Mouse (Mus musculus) kidney, adult 2 months (tissue): ENCODE measurements around the gene Zdhhc14. TPM values are rescaled to one million over a fixed set of nuclear protein-coding genes. Genes with fewer than 3 reads are reported as not detected.

Experiments used
- DNase-seq: peaks from one replicate; pipeline ENCODE4 v3.0.0; 2021
- H3K27ac ChIP-seq: fragments of 200-500 bp; 2 replicates; pipeline ENCODE4 v1.5.1; 2012; ENCODE audit warnings: low read depth, low read length, control low read depth, inconsistent platforms; ENCODE audit not compliant: insufficient read depth
- H3K27me3 ChIP-seq: fragments of 200-500 bp; replicated peaks from 2 replicates; pipeline ENCODE4 v1.6.1; 2012; ENCODE audit warnings: mild to moderate bottlenecking, moderate library complexity, low read length, inconsistent platforms; ENCODE audit not compliant: control insufficient read depth, insufficient read depth
- H3K36me3 ChIP-seq: fragments of 200-500 bp; 2 replicates; pipeline ENCODE4 v1.6.1; 2012; ENCODE audit warnings: mild to moderate bottlenecking, moderate library complexity, low read length, inconsistent platforms; ENCODE audit not compliant: control insufficient read depth, insufficient read depth
- H3K4me1 ChIP-seq: fragments of 200-500 bp; 2 replicates; pipeline ENCODE4 v1.6.1; 2011; ENCODE audit warnings: low read length; ENCODE audit not compliant: control insufficient read depth, insufficient read depth
- H3K4me3 ChIP-seq: fragments of 200-500 bp; 2 replicates; pipeline ENCODE4 v1.5.1; 2011; ENCODE audit warnings: mild to moderate bottlenecking, low read depth, low read length, control low read depth; ENCODE audit not compliant: insufficient read depth
- CTCF ChIP-seq: fragments of 200-500 bp; conservative IDR thresholded peaks from 2 replicates; pipeline ENCODE4 v1.5.1; 2011; ENCODE audit warnings: low read depth, mild to moderate bottlenecking, control low read depth, low read length, moderate library complexity, mixed read lengths; ENCODE audit not compliant: insufficient read depth, insufficient read length
- POLR2A ChIP-seq: fragments of 200-500 bp; IDR thresholded peaks from one replicate; pipeline ENCODE4 v1.6.1; 2011; ENCODE audit warnings: low read depth, low read length, control low read depth
- WGBS: fragments of 180-500 bp; shearing (Covaris S2); methylation state at CpG from one replicate; pipeline ENCODE4 v1.1.7; 2018; 5-methylcytosine and 5-hydroxymethylcytosine counted together
- polyA plus RNA-seq: library from polyadenylated mRNA; depleted of rRNA; stranded (reverse); fragments of >200 nt; gene quantifications from 2 replicates; pipeline ENCODE4 v1.2.3, GENCODE M21; 2012

The Zdhhc14 gene
- polyA plus RNA-seq, 1 experiment: 2.1 TPM

- H3K36me3 ChIP-seq: no peaks in the 10 kb centered on the region
- 0 out of 2 replicates have a peak, but pooled peaks cover 3% of the 10 kb centered on the region for H3K4me1 ChIP-seq
- no peak overlapping the region for H3K27ac ChIP-seq
- 84% methylated on average over 4 of the region's 4 CpGs for WGBS
- no peak for TF ChIP-seq CTCF
- no peak for TF ChIP-seq POLR2A
- no peaks in the 10 kb centered on the region; the same call in 1 of the 2 replicates for H3K27me3 ChIP-seq
- no peak for DNase-seq
- H3K4me3 ChIP-seq: no peak overlapping the region
These were observed 12.6 kb downstream of the Zdhhc14 start for GRCm38 (mm10) chr17:5504969-5505368.

GRCm38 (mm10) chr17:5506553-5506952 lies 14.2 kb downstream of the Zdhhc14 start:
- TF ChIP-seq CTCF (no peak), POLR2A (no peak)
- WGBS: 48% methylated on average over 7 of the region's 7 CpGs
- peak; percentile 28 for DNase-seq
- Histone ChIP-seq H3K27ac (no peak overlapping the region), H3K4me3 (no peak overlapping the region), H3K36me3 (no peaks in the 10 kb centered on the region), H3K4me1 (0 out of 2 replicates have a peak, but pooled peaks cover 3% of the 10 kb centered on the region), H3K27me3 (no peaks in the 10 kb centered on the region; the same call in 1 of the 2 replicates)

- Histone ChIP-seq H3K27ac (no peak overlapping the region), H3K4me3 (no peak overlapping the region), H3K36me3 (no peaks in the 10 kb centered on the region), H3K27me3 (no peaks in the 10 kb centered on the region; the same call in 1 of the 2 replicates), H3K4me1 (0 out of 2 replicates have a peak, but pooled peaks cover 3% of the 10 kb centered on the region)
- TF ChIP-seq CTCF (no peak), POLR2A (no peak)
- no peak for DNase-seq
- 64% methylated on average over 5 of the region's 5 CpGs for WGBS
These were observed 14.6 kb downstream of the Zdhhc14 start for GRCm38 (mm10) chr17:5506988-5507387.

- Histone ChIP-seq H3K27me3 (no peaks in the 10 kb centered on the region; the same call in 1 of the 2 replicates), H3K4me1 (0 out of 2 replicates have a peak, but pooled peaks cover 3% of the 10 kb centered on the region), H3K36me3 (no peaks in the 10 kb centered on the region), H3K27ac (no peak overlapping the region), H3K4me3 (no peak overlapping the region)
- DNase-seq: no peak
- WGBS: 76% methylated on average over 4 of the region's 4 CpGs
- TF ChIP-seq POLR2A (no peak), CTCF (no peak)
These were observed 15.7 kb downstream of the Zdhhc14 start for GRCm38 (mm10) chr17:5508030-5508429.

- TF ChIP-seq POLR2A (no peak), CTCF (no peak)
- DNase-seq: no peak
- no peaks in the 10 kb centered on the region for H3K36me3 ChIP-seq
- H3K4me1 ChIP-seq: 0 out of 2 replicates have a peak, but pooled peaks cover 3% of the 10 kb centered on the region
- H3K27me3 ChIP-seq: no peaks in the 10 kb centered on the region
- WGBS: 83% methylated on average over 9 of the region's 9 CpGs
- no peak overlapping the region for H3K27ac ChIP-seq
- no peak overlapping the region for H3K4me3 ChIP-seq
These were observed 18.2 kb downstream of the Zdhhc14 start for GRCm38 (mm10) chr17:5510564-5510963.

- Histone ChIP-seq H3K36me3 (no peaks in the 10 kb centered on the region), H3K27me3 (no peaks in the 10 kb centered on the region), H3K4me3 (no peak overlapping the region), H3K27ac (no peak overlapping the region), H3K4me1 (0 out of 2 replicates have a peak, but pooled peaks cover under 1% of the 10 kb centered on the region)
- TF ChIP-seq POLR2A: no peak
- TF ChIP-seq CTCF: no peak
- WGBS: 75% methylated on average over 6 of the region's 6 CpGs
- no peak for DNase-seq
These were observed 19.4 kb downstream of the Zdhhc14 start for GRCm38 (mm10) chr17:5511724-5512123.

GRCm38 (mm10) chr17:5519466-5519865 lies 27.1 kb downstream of the Zdhhc14 start:
- WGBS: 89% methylated on average over 10 of the region's 10 CpGs
- H3K27me3 ChIP-seq: no peaks in the 10 kb centered on the region
- H3K4me1 ChIP-seq: no peaks in the 10 kb centered on the region
- H3K27ac ChIP-seq: no peak overlapping the region
- TF ChIP-seq CTCF (no peak), POLR2A (no peak)
- H3K36me3 ChIP-seq: no peaks in the 10 kb centered on the region
- DNase-seq: no peak
- H3K4me3 ChIP-seq: no peak overlapping the region
